Mouse (Mus musculus) stomach, postnatal 0 days (tissue): ENCODE results near the gene Ankle1. TPM values are rescaled to one million over a fixed set of nuclear protein-coding genes. Genes with fewer than 3 reads are reported as not detected.

ENCODE experiments used
- ATAC-seq: fragments of 200-750 bp; cut with Nextera tagmentation; 2 replicates; pipeline ENCODE4 v1.8.0; 2017; ENCODE audit not compliant: low FRiP score, low TSS enrichment
- DNase-seq: peaks from one replicate; pipeline ENCODE4 v3.0.0-alpha.2; 2016; ENCODE audit warnings: low spot score
- H3K27ac ChIP-seq: fragments of 300-500 bp; sonication (generic); replicated peaks from 2 replicates; pipeline ENCODE4 v1.5.1; 2014; ENCODE audit warnings: mild to moderate bottlenecking, control low read depth
- H3K27me3 ChIP-seq: fragments of 300-500 bp; sonication (generic); 2 replicates; pipeline ENCODE4 v1.6.1; 2014; ENCODE audit warnings: low read length; ENCODE audit not compliant: control insufficient read depth, insufficient read depth
- H3K36me3 ChIP-seq: fragments of 300-500 bp; sonication (generic); 2 replicates; pipeline ENCODE4 v1.6.1; 2014; ENCODE audit warnings: low read length, mixed read lengths; ENCODE audit not compliant: control insufficient read depth, insufficient read depth
- H3K4me1 ChIP-seq: fragments of 300-500 bp; sonication (generic); replicated peaks from 2 replicates; pipeline ENCODE4 v1.6.1; 2014; ENCODE audit warnings: antibody characterized with exemption; ENCODE audit not compliant: control insufficient read depth, insufficient read depth
- H3K4me2 ChIP-seq: fragments of 300-500 bp; sonication (generic); replicated peaks from 2 replicates; pipeline ENCODE4 v1.6.1; 2014; ENCODE audit warnings: low read depth, mild to moderate bottlenecking, control low read depth, moderate library complexity
- H3K4me3 ChIP-seq: fragments of 300-500 bp; sonication (generic); 2 replicates; pipeline ENCODE4 v1.5.1; 2014; ENCODE audit warnings: low read depth, low read length, control low read depth
- H3K9ac ChIP-seq: fragments of 300-500 bp; sonication (generic); 2 replicates; pipeline ENCODE4 v1.6.1; 2014; ENCODE audit warnings: mild to moderate bottlenecking, low read length, control low read depth, mixed read lengths
- H3K9me3 ChIP-seq: fragments of 300-500 bp; sonication (generic); 2 replicates; pipeline ENCODE4 v1.6.1; 2016; ENCODE audit warnings: low read length; ENCODE audit not compliant: control insufficient read depth
- CTCF ChIP-seq: IDR thresholded peaks from 2 replicates; pipeline ENCODE4 v1.5.1; 2016; ENCODE audit warnings: antibody characterized with exemption, low read depth, mild to moderate bottlenecking, moderate library complexity
- EP300 ChIP-seq: optimal IDR thresholded peaks from 2 replicates; pipeline ENCODE3; 2016; ENCODE audit warnings: antibody characterized with exemption
- WGBS: fragments of 180-500 bp; shearing (Covaris S2); extraction: QIAGEN DNeasy Blood & Tissue Kit; methylation state at CpG from one replicate; pipeline ENCODE4 v1.1.7; 2014; 5-methylcytosine and 5-hydroxymethylcytosine counted together
- polyA plus RNA-seq: library from polyadenylated mRNA; unstranded; fragments of >200 nt; fragmentation: Nextera tagmentation; extraction: Ambion mirVana; gene quantifications from 2 replicates; pipeline ENCODE4 v1.2.1, GENCODE M21; 2015

The Ankle1 gene
- polyA plus RNA-seq, 1 experiment from 2014 or later, result 6.4 TPM

- WGBS, result 88% methylated on average over 10 of the region's 10 CpGs
- TF ChIP-seq CTCF (no peak), EP300 (no peak)
- ATAC-seq, result no peak
- H3K36me3 ChIP-seq, result peaks cover 15% of the 10 kb centered on the region
- no peaks in the 10 kb centered on the region for H3K9me3 ChIP-seq
- no peak for DNase-seq
- H3K4me1 ChIP-seq, result no peaks in the 10 kb centered on the region
- H3K27me3 ChIP-seq, result no peaks in the 10 kb centered on the region
- no peak overlapping the region for H3K4me2 ChIP-seq
- no peak overlapping the region for H3K27ac ChIP-seq
- H3K9ac ChIP-seq, result no peak overlapping the region
- no peak overlapping the region for H3K4me3 ChIP-seq
Observed at GRCm38 (mm10) chr8:71369040-71369718, 36.6 kb upstream of the Ankle1 start.

GRCm38 (mm10) chr8:71370711-71371235 is 35.0 kb upstream of the Ankle1 start:
- no peak for DNase-seq
- no peaks in the 10 kb centered on the region for H3K9me3 ChIP-seq
- WGBS, result 8% methylated on average over 5 of the region's 5 CpGs
- no peak for ATAC-seq
- H3K9ac ChIP-seq, result no peak overlapping the region
- H3K27ac ChIP-seq, result 0 out of 2 replicates have a peak overlapping the region, but pooled peaks have one; percentile 24
- H3K27me3 ChIP-seq, result no peaks in the 10 kb centered on the region
- H3K36me3 ChIP-seq, result peaks cover 15% of the 10 kb centered on the region
- TF ChIP-seq EP300 (no peak), CTCF (no peak)
- 0 out of 2 replicates have a peak, but pooled peaks cover 3% of the 10 kb centered on the region for H3K4me1 ChIP-seq
- peak overlapping the region; percentile 47 for H3K4me2 ChIP-seq
- H3K4me3 ChIP-seq, result peak overlapping the region; percentile 67

DNA sequence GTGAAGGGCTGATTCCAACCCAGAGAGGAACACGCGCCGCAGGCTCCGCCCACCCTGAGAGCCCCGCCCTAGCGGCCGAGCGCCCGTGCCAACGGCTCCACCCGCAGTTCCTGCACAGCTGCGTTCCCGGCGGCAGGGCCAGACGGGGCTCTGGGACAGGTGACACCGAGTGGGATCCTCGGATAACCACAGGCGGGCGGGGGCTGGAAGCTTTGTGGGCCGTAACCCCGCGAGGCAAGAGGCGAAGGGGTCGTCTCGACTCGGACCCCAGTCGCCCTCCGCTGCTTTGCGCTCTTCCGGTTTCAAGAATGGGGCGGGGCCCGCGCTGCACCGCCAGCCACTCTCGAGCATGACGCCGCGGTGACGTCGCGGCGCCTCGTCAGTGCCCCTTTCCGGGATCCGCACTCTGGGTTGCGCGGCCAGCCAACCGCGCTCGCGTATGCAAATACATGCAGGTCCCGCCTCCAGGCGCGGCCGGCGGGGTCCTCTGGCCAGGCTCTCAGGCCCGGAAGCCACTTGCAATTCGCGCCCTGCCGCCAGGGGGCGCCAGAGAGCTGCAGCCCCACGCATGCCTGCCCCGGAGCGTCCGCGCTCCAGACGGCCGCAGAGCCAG is 34.5 kb upstream of the Ankle1 start, which contains the start of gene Ocel1:
TSS of gene Ocel1 (plus strand) at position 63 of the 613 bp plus-strand sequence.
- under 1% methylated on average over 57 of the region's 68 CpGs for WGBS
- no peaks in the 10 kb centered on the region for H3K27me3 ChIP-seq
- ATAC-seq, result peak; percentile 92

GRCm38 (mm10) chr8:71372427-71372826 is 33.4 kb upstream of the Ankle1 start:
- DNase-seq (no peak), ATAC-seq (no peak)
- Histone ChIP-seq H3K4me1 (peaks cover 13% of the 10 kb centered on the region), H3K9ac (no peak overlapping the region), H3K36me3 (peaks cover 19% of the 10 kb centered on the region), H3K27me3 (no peaks in the 10 kb centered on the region), H3K9me3 (no peaks in the 10 kb centered on the region), H3K4me3 (no peak overlapping the region), H3K27ac (no peak overlapping the region), H3K4me2 (no peak overlapping the region)
- 83% methylated on average over 12 of the region's 12 CpGs for WGBS
- TF ChIP-seq CTCF, result no peak
- TF ChIP-seq EP300, result no peak

More for the DNA sequence above, 34.5 kb upstream of the Ankle1 start, which contains the start of gene Ocel1:
- H3K9me3 ChIP-seq, result no peaks in the 10 kb centered on the region
- H3K4me3 ChIP-seq, result peak within 1 kb of the TSS; percentile 67
- peak; percentile 99 for DNase-seq
- peak within 1 kb of the TSS; percentile 47 for H3K4me2 ChIP-seq
- TF ChIP-seq EP300 (peak; percentile 55), CTCF (peak; percentile 97)
- H3K4me1 ChIP-seq, result peaks cover 8% of the 10 kb centered on the region
- H3K27ac ChIP-seq, result peak within 1 kb of the TSS; percentile 87
- peak within 1 kb of the TSS; percentile 66 for H3K9ac ChIP-seq
- H3K36me3 ChIP-seq, result peaks cover 15% of the 10 kb centered on the region

DNA sequence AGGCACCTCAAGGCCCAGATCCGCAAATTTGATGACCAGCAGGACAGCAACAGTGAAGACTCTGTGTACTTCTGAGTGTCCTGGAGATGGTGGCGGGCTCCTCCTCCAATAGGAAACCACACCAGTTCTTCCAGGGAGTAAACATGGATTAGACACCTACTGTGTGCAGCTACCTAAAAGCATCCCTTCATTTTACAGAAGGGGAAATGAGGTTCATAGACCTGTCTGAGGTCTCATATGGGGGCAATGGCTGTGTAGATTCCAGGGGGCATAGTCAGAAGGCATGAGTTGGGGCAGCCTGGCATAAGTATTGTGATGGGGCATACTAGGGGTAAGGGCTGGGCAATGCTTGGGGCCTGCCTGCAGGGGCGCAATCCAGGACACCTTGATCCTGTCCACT is 32.8 kb upstream of the Ankle1 start:
- no peak overlapping the region for H3K9ac ChIP-seq
- H3K36me3 ChIP-seq, result peaks cover 19% of the 10 kb centered on the region
- no peak for ATAC-seq
- no peaks in the 10 kb centered on the region for H3K9me3 ChIP-seq
- no peak overlapping the region for H3K4me2 ChIP-seq
- H3K4me3 ChIP-seq, result no peak overlapping the region
- TF ChIP-seq CTCF (peak; percentile 17; the same call in 1 of the 2 replicates), EP300 (no peak)
- no peaks in the 10 kb centered on the region for H3K27me3 ChIP-seq
- peaks cover 14% of the 10 kb centered on the region for H3K4me1 ChIP-seq
- no peak overlapping the region for H3K27ac ChIP-seq
- WGBS, result 84% methylated on average over 3 of the region's 3 CpGs
- no peak for DNase-seq
